Mouse (Mus musculus): ENCODE measurements at regions not wholly inside any gene's neighbourhood (a gene's known extent, or its start where the extent isn't known, plus 50 kb on each side); places are given as distances from the start of the nearest gene placed in this dataset.
A peak's percentile ranks its signal among the peaks of the same experiment; 100 is the strongest.

DNA sequence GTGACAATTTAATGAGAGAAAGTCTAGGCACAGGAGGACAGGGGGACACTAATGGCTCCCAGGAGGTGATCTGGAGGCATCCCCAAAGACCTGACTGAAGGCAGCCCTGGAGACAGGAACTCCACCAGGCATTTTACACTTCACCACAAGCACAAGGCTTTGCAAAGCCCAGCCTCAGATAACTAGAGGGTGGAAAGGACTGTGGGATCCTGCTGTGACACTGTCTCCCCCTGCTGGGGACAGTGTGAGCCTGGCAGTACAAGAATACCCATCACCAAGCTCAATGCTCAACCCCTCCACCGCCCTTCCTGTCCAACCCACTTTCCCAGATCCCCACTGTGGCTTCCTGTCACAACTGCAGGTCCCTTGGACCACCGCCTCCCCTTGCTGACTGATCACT lies 131.3 kb upstream of the Zdhhc25 start:
- DNase-seq (ENCODE audit: low spot score in 2 of 2), result no peak

GRCm38 (mm10) chr15:88469508-88470455 lies 130.3 kb upstream of the Zdhhc25 start:
- no peak for DNase-seq (ENCODE audit: low spot score in 2 of 2)

DNA sequence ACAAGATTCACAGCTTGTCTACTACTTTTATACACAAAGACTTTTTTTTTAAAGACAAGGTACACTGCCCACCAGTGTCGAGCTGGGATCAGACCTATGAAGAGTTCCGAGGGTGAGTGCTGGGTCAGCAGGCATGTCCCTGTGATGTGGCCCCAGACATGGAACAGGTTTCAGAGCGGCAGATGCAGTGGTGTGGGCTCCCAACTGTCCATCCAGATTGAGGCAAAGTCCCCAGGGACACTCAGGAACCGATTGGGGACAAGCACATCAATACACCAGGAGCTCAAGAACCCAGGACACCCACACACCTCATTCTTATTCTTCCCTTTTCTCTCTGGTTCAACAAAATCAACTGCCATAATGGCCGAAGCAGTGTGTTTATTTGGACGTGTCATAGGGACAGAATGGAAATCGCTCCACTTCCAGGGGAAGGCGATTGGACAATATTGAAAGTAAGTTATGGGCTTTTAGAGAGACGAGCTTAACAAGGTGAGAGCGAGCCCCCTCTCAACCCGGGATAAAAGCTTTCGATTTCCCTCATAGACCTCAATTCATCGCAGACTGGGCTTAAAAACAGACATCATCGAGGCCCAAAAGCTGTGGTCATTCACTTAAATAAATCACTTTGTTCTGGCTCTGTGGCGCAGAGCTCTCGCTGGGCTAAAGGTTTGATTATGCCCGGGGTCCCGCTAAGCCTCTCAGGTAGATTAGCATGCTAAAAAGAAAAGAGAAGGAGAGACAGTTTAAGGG lies 127.6 kb upstream of the Zdhhc25 start:
- DNase-seq (ENCODE audit: low spot score in 2 of 2), result no peak

- no peak for DNase-seq (ENCODE audit: low spot score in 2 of 2)
These were observed 126.9 kb upstream of the Zdhhc25 start for GRCm38 (mm10) chr15:88473221-88473620.

- no peak for DNase-seq (ENCODE audit: low spot score in 2 of 2)
These were observed 116.6 kb upstream of the Zdhhc25 start for GRCm38 (mm10) chr15:88483471-88483870.

GRCm38 (mm10) chr15:88489715-88490114 lies 110.4 kb upstream of the Zdhhc25 start:
- DNase-seq (ENCODE audit: low spot score in 2 of 2), result no peak

DNA sequence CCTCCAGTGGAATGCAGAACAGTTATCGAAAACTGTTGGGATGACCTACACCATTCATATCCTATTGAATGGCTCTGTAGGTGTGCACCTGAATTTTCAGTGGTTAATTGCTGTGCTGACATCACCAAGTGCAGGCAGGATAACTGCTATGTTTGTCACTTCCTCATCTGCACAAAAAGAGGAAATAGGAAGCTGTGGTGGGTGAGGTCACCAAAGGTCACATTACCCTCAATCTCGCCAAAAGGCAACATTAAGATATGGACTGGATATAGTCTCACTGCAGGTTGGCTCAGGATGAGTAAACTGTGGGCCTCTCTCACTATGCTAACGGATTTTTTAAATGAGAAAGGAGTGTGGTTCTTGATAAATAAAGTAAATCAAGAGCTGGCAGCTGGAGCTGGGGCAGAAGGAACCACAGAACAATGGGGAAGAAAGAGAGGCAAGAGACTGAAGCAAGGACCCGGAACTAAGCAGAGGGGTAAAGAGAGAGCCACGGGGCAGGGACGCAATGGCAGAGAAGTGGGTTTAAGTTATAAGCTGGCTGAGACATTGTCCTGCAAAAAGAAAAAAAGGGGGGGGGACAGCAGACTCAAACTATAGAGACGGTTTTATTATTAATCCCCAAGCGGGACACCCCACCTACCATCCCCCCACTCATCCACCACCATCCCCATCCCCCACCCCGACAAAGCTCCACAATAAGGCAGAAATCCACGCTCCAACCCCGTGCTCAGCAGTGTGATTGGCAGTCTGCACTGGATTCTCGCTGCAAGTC lies 109.6 kb upstream of the Zdhhc25 start:
- DNase-seq (ENCODE audit: low spot score in 2 of 2), result no peak

DNA sequence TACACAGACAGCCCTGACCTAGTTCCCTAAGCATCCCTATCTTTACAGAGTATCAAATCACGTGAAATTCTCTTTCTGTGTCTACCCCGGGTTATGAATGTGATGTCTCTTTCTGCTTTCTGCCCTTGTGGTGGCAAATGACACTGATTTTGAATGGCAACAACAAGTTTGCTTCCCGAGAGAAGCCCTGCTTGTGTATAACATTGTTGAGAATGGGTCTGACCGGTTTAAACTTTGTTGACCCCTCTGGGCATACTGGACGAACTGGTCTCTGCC lies 109.1 kb upstream of the Zdhhc25 start:
- no peak for DNase-seq (ENCODE audit: low spot score in 2 of 2)

DNA sequence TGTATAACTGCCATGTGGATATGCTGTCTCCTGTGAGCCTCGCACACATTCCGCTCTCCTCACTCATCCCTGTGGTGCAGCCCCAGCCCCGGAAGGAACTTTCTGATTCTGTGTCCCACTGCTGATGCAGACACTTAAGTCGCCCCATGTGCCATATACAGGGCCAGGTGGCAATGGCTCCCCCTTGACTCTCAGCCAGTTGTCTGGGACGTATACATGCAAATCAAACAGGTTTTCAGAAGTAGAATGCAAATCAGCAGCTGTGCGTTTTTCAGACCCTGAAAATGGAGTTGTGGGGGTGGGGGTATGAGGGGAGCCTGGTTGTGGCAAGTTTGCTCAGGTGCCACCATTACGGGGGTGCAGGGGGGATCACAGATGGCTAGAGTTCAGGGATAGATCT lies 102.1 kb upstream of the Zdhhc25 start:
- no peak for DNase-seq (ENCODE audit: low spot score in 2 of 2)

DNA sequence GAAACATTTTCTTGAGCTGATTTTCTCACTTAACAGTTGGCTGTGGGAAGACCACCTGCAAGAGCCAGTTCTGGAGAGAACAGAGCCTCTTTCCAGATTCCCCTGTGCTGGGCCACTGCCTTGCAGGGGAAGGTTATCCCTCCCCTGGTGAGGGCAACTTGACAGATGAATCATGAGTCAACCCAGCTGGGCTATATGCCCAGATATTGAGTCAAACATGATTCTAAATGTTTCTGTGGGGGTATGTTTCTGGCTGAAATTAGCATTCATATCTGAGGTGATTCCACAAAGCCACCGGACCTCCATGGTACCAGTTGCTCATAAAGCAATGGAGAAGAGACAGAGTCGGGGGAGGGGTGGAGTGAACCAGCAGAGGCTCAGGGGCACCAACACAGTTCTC lies 97.8 kb upstream of the Zdhhc25 start:
- peak in 1 of 2 experiments; percentile 9 for DNase-seq (ENCODE audit: low spot score in 2 of 2)

GRCm38 (mm10) chr15:88503896-88504295 lies 96.2 kb upstream of the Zdhhc25 start:
- no peak for DNase-seq (ENCODE audit: low spot score in 2 of 2)

DNA sequence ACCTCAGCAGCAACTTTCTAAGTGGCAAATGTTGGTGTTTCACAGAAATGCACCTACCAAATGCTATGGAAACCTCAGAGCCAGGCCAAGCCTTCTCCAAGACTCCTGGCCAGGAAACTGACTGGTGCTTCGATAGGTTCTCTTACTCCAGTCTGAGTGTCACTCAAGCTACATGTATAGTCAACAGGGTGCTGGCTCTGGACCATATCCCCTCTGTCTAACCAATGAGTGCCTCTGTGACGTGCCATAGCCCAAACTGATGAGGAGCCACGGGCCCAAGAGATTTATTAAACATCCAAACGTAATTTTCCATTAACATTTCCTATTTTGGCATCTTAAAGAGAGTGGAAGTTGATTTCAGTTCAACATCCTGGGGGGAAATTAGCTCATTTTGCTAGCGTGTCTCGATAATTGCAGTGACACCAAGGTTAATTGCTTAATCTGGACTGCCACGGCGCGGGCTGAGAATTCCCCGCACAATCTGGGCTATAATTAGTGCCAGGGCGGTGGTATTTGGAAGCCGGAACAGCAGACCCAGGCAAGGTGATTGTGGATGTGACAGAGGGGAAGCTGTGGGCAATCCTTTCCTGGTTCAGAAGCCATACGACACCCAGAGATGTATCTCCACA lies 94.5 kb upstream of the Zdhhc25 start:
- DNase-seq (ENCODE audit: low spot score in 2 of 2), result no peak

GRCm38 (mm10) chr15:88507886-88508285 lies 92.2 kb upstream of the Zdhhc25 start:
- DNase-seq (ENCODE audit: low spot score in 2 of 2), result no peak

DNA sequence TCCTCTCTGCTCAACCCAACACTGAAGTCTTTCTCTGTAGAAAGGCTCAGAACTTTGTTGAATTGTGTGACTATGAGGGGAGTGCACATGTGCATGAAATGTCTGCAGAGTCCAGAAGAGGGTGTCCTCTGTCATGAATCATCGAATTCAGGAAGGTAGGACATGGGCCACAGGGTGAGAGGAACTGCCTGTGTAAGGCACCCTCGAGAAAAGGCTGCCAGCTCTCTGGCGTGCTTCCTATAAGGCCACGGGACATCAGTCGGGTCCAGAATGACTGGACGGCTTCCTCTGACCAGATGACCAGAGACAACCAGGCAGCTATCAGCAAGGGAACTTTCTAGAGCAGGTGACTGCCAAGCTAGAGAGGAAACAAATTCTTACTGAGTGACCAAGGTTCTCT lies 91.1 kb upstream of the Zdhhc25 start:
- no peak for DNase-seq (ENCODE audit: low spot score in 2 of 2)

- DNase-seq (ENCODE audit: low spot score in 2 of 2), result no peak
These were observed 90.5 kb upstream of the Zdhhc25 start for GRCm38 (mm10) chr15:88509626-88510025.

- DNase-seq (ENCODE audit: low spot score in 2 of 2), result no peak
These were observed 86.0 kb upstream of the Zdhhc25 start for GRCm38 (mm10) chr15:88514091-88514490.

DNA sequence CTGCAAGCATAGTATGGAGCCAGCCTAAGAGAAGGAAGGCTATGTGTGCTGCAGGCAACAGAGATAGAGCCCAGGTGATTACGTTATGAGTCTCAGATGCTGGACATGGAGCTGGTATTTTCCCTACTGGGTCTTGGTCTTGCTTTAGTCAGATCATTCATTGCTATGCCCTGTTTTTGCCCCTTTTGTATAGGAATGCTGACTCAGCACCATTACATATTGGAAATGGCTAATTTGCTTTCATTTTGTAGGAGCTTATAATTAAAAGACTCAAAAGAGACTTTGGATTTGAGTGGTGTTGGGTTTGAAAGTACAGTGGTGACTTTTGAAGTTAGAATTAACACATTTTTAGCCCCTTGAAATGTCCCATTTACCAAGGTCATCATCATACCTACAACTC lies 68.9 kb upstream of the Zdhhc25 start:
- DNase-seq (ENCODE audit: low spot score in 2 of 2), result no peak

DNA sequence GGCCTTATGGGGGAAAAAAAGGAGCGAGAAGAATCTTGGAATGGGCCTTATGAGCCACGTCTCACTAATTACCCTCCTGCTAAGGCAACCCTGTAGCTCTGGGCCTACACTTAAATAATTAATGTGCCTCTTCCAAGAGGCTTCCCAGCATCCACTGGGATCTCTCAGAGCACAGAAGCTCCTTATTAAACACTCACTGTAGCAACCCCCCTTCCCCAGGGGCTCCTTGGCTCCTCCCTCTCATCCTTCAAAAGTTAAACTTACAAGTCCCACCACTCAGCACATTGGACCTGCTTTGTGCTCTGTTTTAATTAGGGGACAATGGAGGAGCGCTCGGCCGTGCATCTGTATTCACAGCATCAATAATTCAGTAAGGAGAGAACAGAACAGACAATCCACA lies 68.1 kb upstream of the Zdhhc25 start:
- no peak for DNase-seq (ENCODE audit: low spot score in 2 of 2)

DNA sequence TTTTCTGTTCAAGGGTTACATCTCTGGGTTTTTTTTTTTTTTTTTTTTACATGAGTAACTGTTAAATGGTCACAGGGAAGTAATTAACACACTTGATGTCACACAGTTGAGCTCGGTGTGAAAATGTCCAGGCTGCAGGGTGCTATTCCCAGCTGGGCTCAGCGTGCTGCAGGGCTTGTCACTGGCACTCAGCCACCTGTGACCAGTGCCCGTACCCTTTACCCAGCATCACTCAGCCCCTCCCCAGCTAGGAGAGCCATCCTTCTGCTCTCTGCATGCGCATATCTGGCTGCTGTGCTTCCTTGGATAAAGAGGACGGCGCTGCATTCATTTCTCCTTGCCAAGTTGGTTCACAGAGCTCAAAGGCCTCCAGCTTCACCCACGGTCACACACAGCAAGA lies 66.7 kb upstream of the Zdhhc25 start:
- no peak for DNase-seq (ENCODE audit: low spot score in 2 of 2)

DNA sequence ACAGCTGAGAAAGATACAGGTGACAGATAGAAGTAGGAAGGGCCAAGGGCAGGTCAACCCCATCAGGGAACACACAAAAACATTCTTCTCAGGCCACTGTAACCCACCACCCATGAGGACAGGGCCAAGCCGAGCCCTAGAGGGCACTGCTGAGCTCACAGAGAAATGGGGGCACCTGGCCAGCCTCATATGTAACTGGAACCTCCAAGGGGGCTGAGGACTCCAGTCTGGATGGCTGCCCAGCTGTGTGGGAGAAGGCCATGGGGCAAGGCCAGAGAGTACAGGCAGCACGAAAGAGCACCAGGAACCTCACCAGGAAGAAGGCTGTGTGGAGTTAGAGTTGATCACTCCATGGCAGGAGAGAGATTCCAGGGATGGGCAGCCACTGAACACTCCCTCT lies 64.6 kb upstream of the Zdhhc25 start:
- no peak for DNase-seq (ENCODE audit: low spot score in 2 of 2)

DNA sequence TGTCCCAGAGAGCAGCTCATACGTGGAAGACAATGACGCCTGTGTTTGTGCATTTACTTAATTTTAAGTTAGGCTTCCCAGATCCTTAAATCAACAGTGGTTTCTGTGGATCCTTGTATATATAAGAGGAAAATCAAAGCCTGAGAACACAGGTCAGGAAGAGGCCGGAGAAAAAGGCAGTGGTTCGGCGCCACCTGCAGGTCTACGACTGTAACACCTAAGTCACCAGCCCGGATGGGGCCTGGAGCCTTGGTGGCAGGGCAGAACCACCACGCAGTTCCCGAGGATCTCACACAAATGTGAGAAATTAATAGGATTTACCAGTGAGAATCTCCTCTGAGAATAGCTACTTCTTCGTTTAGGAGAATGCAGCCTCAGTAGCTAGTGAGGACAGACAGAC lies 62.9 kb upstream of the Zdhhc25 start:
- peak in 1 of 2 experiments; percentile 15 for DNase-seq (ENCODE audit: low spot score in 2 of 2)

Measured in adrenal gland, postnatal 4 days (tissue).